Mouse (Mus musculus): ENCODE measurements around the gene Cmtm2a. TPM values are rescaled to one million over a fixed set of nuclear protein-coding genes. Genes with fewer than 3 reads are reported as not detected.

Cmtm2a gene
- polyA plus RNA-seq, 1 experiment, result not detected

GRCm38 (mm10) chr8:104248276-104248675, 44.7 kb downstream of the Cmtm2a start, which contains the start of gene Tk2:
Gene Tk2 (minus strand): TSS chr8:104248558.
- Histone ChIP-seq H3K4me3 (ENCODE audit: insufficient read depth, low read length) (peak within 1 kb of the TSS; percentile 69), H3K27ac (ENCODE audit: insufficient read depth, low read length) (no peak within 1 kb of the TSS), H3K4me1 (ENCODE audit: control insufficient read depth, insufficient read depth, low read length) (no peaks in the 10 kb centered on the region; the same call in 1 of the 2 replicates)
- TF ChIP-seq CTCF (IDR thresholded peaks at IDR 0.05; ENCODE audit: extremely low read depth, insufficient read depth, low read length), result no peak
- TF ChIP-seq POLR2A (IDR thresholded peaks at IDR 0.05; ENCODE audit: extremely low read depth, insufficient read depth, low read length), result peak; percentile 88

DNA sequence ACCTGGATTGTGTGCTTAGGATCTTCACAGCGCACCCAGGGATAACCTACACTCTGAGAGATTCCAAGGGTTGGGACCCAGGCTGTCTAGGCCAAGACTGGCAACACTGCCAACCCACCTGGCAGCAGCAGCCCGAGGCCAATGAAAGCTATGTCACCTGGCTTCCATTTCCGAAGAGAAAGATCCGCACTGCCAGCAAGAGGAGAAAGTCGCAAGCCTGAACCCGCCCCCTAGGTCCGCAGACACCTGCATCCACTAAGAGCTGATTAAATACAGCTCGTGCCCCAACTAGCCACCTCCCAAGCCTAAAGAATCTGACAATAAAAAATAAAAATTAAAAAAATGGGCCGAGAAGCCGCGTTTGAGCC, 45.1 kb downstream of the Cmtm2a start:
- Histone ChIP-seq H3K4me1 (ENCODE audit: control insufficient read depth, insufficient read depth, low read length) (no peaks in the 10 kb centered on the region; the same call in 1 of the 2 replicates), H3K4me3 (ENCODE audit: insufficient read depth, low read length) (peak overlapping the region; percentile 69), H3K27ac (ENCODE audit: insufficient read depth, low read length) (no peak overlapping the region)
- no peak for TF ChIP-seq CTCF (IDR thresholded peaks at IDR 0.05; ENCODE audit: extremely low read depth, insufficient read depth, low read length)
- TF ChIP-seq POLR2A (IDR thresholded peaks at IDR 0.05; ENCODE audit: extremely low read depth, insufficient read depth, low read length), result no peak

DNA sequence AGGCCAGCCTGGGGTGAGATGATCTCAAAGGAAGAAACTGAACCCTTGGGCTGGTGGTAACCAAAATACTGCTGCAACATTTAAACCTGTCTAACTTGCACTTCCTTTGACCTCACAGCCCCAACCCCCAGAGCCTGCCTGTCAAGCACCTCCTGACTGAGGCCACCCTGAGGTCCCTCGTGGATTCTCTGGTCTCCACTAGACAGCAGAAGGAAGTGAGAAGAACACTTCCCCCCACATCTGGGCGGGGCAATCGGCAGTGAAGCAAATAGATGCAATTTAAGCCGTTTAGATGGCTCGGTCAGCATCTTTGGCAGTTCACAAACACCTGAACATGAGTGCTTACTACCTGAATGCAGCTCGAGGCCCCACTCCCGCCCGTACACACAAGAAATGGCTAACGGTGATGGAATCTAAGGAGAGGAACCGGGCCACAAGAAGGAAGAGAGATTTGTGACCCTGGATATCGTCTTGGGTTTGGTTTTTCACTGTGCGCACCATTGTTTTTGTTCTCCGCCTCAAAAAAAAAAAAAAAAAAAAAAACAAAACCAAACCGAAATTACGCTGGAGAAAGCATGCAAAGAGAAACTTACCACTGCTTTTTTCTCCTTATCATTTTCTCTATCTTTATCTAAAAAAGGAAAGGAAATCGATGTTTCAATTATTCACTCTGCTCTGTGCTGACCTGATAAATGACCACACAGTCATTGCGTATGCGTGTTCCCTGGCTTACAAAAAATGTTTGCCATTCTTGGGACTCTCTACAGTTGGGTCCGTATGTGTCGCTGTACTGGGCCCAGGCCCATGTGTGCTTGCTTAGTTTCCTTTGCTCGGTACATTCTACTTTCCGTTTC, 45.7 kb downstream of the Cmtm2a start:
- Histone ChIP-seq H3K4me3 (ENCODE audit: insufficient read depth, low read length) (peak overlapping the region; percentile 69), H3K4me1 (ENCODE audit: control insufficient read depth, insufficient read depth, low read length) (no peaks in the 10 kb centered on the region; the same call in 1 of the 2 replicates), H3K27ac (ENCODE audit: insufficient read depth, low read length) (no peak overlapping the region)
- TF ChIP-seq POLR2A (IDR thresholded peaks at IDR 0.05; ENCODE audit: extremely low read depth, insufficient read depth, low read length) (no peak), CTCF (IDR thresholded peaks at IDR 0.05; ENCODE audit: extremely low read depth, insufficient read depth, low read length) (no peak)

DNA sequence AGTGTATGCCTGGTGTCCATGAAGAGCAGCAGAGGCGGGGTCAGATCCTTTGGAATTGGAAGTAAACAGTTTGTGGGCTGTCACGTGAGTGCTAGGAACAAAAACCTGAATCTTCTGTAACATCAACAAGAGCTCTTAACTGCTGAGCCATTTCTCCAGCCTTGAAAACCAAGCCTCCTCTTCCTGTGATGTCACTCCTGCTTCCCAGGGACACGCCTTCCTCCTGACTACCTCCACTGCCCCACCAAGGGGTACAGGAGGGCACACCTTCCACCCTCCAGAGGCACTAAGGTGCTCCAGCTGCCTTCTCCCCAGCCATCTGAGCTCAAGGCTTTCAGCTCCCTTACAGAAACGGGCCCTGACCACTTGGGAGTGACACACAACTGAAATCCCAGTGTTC, 46.4 kb downstream of the Cmtm2a start:
- no peak overlapping the region for H3K4me3 ChIP-seq (ENCODE audit: insufficient read depth, low read length)
- no peak overlapping the region for H3K27ac ChIP-seq (ENCODE audit: insufficient read depth, low read length)
- no peaks in the 10 kb centered on the region; the same call in 1 of the 2 replicates for H3K4me1 ChIP-seq (ENCODE audit: control insufficient read depth, insufficient read depth, low read length)
- no peak for TF ChIP-seq CTCF (IDR thresholded peaks at IDR 0.05; ENCODE audit: extremely low read depth, insufficient read depth, low read length)
- no peak for TF ChIP-seq POLR2A (IDR thresholded peaks at IDR 0.05; ENCODE audit: extremely low read depth, insufficient read depth, low read length)

DNA sequence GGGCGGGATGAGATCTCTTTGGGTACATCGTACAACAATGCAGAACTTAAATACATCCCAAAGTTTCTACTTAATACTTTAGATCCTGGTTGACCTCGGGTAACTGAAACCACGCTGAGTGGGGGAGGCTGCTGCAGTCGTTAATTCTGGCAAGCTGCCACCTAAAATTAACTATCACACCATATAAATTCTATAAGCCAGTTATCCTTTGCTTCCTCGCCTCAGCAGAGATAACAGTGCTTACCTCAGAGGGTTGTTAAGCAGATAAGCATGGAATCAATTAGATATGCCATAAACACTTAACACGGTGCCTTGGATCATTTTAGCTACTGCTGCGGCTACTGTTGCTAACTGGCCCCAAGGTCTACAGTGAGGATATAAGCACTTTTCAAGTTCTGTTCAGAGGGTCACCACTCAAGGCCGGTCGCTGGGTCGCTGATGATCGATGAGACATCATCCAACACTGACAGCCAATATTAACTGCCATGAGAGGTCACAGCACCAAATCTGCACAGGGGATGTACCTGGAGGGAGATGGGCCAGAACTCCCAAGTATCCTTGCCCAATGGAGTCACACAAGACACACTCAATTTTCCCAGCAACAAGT, 50.8 kb downstream of the Cmtm2a start:
- Histone ChIP-seq H3K4me3 (ENCODE audit: insufficient read depth, low read length) (no peak overlapping the region), H3K4me1 (ENCODE audit: control insufficient read depth, insufficient read depth, low read length) (no peaks in the 10 kb centered on the region), H3K27ac (ENCODE audit: insufficient read depth, low read length) (no peak overlapping the region)
- TF ChIP-seq POLR2A (IDR thresholded peaks at IDR 0.05; ENCODE audit: extremely low read depth, insufficient read depth, low read length) (no peak), CTCF (IDR thresholded peaks at IDR 0.05; ENCODE audit: extremely low read depth, insufficient read depth, low read length) (no peak)

GRCm38 (mm10) chr8:104239418-104239861, 53.5 kb downstream of the Cmtm2a start:
- H3K27ac ChIP-seq (ENCODE audit: insufficient read depth, low read length), result no peak overlapping the region
- TF ChIP-seq POLR2A (IDR thresholded peaks at IDR 0.05; ENCODE audit: extremely low read depth, insufficient read depth, low read length), result no peak
- no peak for TF ChIP-seq CTCF (IDR thresholded peaks at IDR 0.05; ENCODE audit: extremely low read depth, insufficient read depth, low read length)
- H3K4me1 ChIP-seq (ENCODE audit: control insufficient read depth, insufficient read depth, low read length), result no peaks in the 10 kb centered on the region
- no peak overlapping the region for H3K4me3 ChIP-seq (ENCODE audit: insufficient read depth, low read length)

- H3K27ac ChIP-seq (ENCODE audit: insufficient read depth, low read length), result no peak overlapping the region
- H3K4me3 ChIP-seq (ENCODE audit: insufficient read depth, low read length), result no peak overlapping the region
- no peaks in the 10 kb centered on the region for H3K4me1 ChIP-seq (ENCODE audit: control insufficient read depth, insufficient read depth, low read length)
- 0 out of 2 replicates have a peak, but pooled peaks have one; percentile 28 for TF ChIP-seq CTCF (IDR thresholded peaks at IDR 0.05; ENCODE audit: extremely low read depth, insufficient read depth, low read length)
- no peak for TF ChIP-seq POLR2A (IDR thresholded peaks at IDR 0.05; ENCODE audit: extremely low read depth, insufficient read depth, low read length)
Measured at GRCm38 (mm10) chr8:104234573-104234972, 58.4 kb downstream of the Cmtm2a start.

- no peak overlapping the region for H3K27ac ChIP-seq (ENCODE audit: insufficient read depth, low read length)
- no peaks in the 10 kb centered on the region for H3K4me1 ChIP-seq (ENCODE audit: control insufficient read depth, insufficient read depth, low read length)
- no peak for TF ChIP-seq CTCF (IDR thresholded peaks at IDR 0.05; ENCODE audit: extremely low read depth, insufficient read depth, low read length)
- TF ChIP-seq POLR2A (IDR thresholded peaks at IDR 0.05; ENCODE audit: extremely low read depth, insufficient read depth, low read length), result no peak
- no peak overlapping the region for H3K4me3 ChIP-seq (ENCODE audit: insufficient read depth, low read length)
Measured at GRCm38 (mm10) chr8:104232919-104233318, 60.1 kb downstream of the Cmtm2a start.

DNA sequence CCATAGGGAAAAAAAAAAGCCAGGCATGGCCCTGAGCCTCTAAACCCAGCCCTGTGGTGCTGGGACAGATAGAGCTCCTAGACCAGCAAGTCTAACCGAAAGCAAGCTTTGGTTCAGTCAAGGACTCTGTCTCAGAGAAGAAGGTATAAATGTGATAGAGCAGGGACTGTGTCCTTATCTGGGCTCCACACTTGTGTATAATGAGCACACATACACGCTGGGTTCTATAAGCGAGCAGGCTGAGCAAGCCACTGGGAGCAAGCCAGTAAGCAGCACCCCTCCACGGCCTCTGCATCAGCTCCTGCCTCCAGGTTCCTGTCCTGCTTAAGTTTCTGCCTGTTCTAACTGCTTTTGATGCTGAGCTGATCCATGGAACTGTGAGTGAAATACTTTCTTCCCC, 60.9 kb downstream of the Cmtm2a start:
- Histone ChIP-seq H3K4me1 (ENCODE audit: control insufficient read depth, insufficient read depth, low read length) (no peaks in the 10 kb centered on the region), H3K27ac (ENCODE audit: insufficient read depth, low read length) (no peak overlapping the region), H3K4me3 (ENCODE audit: insufficient read depth, low read length) (no peak overlapping the region)
- TF ChIP-seq POLR2A (IDR thresholded peaks at IDR 0.05; ENCODE audit: extremely low read depth, insufficient read depth, low read length) (no peak), CTCF (IDR thresholded peaks at IDR 0.05; ENCODE audit: extremely low read depth, insufficient read depth, low read length) (no peak)

Other genes with a start within 250 kb of the Cmtm2a start
- 11.7 and 11.8 TPM in 2 replicates for gene Cdh5, start 191.6 kb downstream of the Cmtm2a start, polyA plus RNA-seq (2012; rRNA removed)
- 24.7 and 25.0 TPM in 2 replicates for gene Bean1, start 122.7 kb downstream of the Cmtm2a start, polyA plus RNA-seq (2012; rRNA removed)
- gene Tk2, start 44.6 kb downstream of the Cmtm2a start, polyA plus RNA-seq (2012; rRNA removed), result 46.7 and 48.6 TPM in 2 replicates
- gene Cklf, start 42.3 kb downstream of the Cmtm2a start, polyA plus RNA-seq (2012; rRNA removed), result 11.4 and 12.4 TPM in 2 replicates
- not detected in 2 replicates for gene Gm45711, start 16.9 kb upstream of the Cmtm2a start, polyA plus RNA-seq (2012; rRNA removed)
- not detected in 2 replicates for gene Cmtm1, start 17.0 kb upstream of the Cmtm2a start, polyA plus RNA-seq (2012; rRNA removed)
- not detected in 2 replicates for gene Gm11020, start 28.4 kb upstream of the Cmtm2a start, polyA plus RNA-seq (2012; rRNA removed)
- not detected in 2 replicates for gene Cmtm2b, start 29.0 kb upstream of the Cmtm2a start, polyA plus RNA-seq (2012; rRNA removed)
- gene Cmtm3, start 46.2 kb upstream of the Cmtm2a start, polyA plus RNA-seq (2012; rRNA removed), result 19.8 and 20.4 TPM in 2 replicates
- 45.7 and 46.2 TPM in 2 replicates for gene Cmtm4, start 102.6 kb upstream of the Cmtm2a start, polyA plus RNA-seq (2012; rRNA removed)
- gene Dync1li2, start 149.9 kb upstream of the Cmtm2a start, polyA plus RNA-seq (2012; rRNA removed), result 161 and 170 TPM in 2 replicates
- gene Terb1, start 216.7 kb upstream of the Cmtm2a start, polyA plus RNA-seq (2012; rRNA removed), result 0.69 and 1.2 TPM in 2 replicates
- gene Nae1, start 241.5 kb upstream of the Cmtm2a start, polyA plus RNA-seq (2012; rRNA removed), result 75.4 and 76.2 TPM in 2 replicates
- gene Car7, start 241.5 kb upstream of the Cmtm2a start, polyA plus RNA-seq (2012; rRNA removed), result 48.6 and 59.8 TPM in 2 replicates

Data from cortical plate, adult 2 months (tissue).